Mouse (Mus musculus) adrenal gland, adult 8-10 months (tissue): Measurements from ENCODE around the gene Prdm13. TPM values are rescaled to one million over a fixed set of nuclear protein-coding genes. Genes with fewer than 3 reads are reported as not detected.

Experiments
- DNase-seq: peaks from one replicate; pipeline ENCODE4 v3.0.0; 2022
- total RNA-seq, 4 experiments: library from RNA; stranded (reverse); gene quantifications; 2 replicates each; pipeline ENCODE4 v1.2.4; 2022

Prdm13 gene
- total RNA-seq, result not detected

DNA sequence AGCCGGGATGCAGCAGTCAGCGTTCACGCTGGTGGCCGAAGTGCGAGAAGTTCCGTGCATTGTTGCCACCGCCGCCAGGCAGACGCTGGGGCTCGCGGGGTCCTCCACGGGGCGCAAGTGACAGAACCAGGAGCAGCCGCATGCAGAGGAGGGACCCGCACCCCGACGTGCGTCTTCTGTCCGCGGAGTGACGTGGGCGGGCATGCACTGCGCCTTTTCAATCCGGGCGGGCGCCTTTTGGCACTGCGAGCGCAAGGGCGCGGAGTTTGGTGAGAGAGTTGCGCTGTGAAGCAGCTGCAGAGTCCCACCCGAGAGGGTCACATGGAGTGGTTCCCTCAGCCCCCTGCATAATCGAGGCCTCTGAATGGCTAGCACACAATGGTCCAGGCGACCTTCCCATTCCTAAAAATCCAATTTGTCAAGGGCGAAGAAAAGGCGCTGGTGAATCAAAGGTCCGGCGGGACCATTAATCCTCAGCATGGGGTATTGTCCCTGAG is at the start of gene Prdm13:
TSS of gene Prdm13 (minus strand) at position 369 of the 497 bp plus-strand sequence.
- no peak for DNase-seq

DNA sequence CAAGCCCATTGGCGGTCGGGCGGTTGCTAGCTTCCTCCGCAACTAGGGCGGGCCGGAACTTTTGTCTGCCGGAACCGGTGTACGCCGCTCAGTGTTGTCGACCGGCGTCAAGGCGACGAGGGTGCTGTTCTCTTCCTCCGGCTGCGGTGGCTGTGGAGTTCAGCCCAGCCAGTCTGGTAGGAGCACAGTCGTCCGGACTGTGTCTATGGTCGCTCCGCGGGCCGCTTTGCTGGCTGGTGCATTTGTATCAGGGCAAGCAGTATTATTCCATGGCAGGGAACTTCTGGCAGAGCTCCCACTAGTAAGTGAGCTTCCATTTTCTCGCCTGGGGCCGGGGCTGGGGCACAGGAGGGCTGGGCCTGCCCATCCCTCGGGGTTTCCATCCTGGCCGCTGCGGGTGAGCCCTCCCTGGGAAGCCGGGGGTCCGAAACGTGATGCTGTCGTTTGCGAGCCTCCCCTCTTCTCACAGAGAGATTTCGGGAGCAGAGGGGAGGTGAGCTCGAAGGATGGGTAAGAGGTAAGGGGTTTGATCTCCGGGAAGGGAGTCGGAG is 41.9 kb upstream of the Prdm13 start, which contains the start of gene Ccnc:
TSS of gene Ccnc (plus strand) at position 87 of the 551 bp plus-strand sequence.
- peak; percentile 90 for DNase-seq

DNA sequence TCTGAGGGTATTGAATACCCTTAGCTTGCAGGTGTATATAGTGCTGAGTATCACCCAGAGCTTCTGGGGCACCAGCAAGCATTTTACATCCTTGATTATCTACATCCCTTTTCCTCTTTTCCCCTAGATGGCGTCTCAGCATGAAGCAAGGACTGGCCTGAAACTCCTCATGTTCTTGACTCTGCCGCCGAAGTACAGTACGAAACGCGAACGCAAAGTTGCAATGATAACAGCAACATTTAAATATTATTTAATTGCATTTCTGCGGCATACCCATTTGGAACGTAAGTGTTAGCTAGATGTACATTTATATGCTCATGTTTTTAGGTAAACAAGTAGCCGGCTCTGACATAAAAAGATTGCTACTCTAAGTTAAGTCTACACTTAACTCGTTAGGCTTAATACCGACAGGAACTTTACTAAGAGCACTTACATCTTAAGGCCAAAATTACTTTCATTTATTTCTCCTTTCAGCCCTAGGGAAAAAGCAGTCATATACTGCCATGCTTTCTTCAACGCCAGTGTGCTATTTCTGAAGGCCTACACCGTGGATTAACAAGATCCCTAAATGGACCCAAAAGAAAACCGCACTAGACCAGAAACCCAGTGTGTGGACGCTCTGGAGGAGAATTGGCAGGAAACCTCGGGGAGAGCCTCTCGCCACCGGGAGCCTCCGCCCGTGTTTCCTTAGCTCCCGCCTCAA is 41.3 kb upstream of the Prdm13 start:
- peak; percentile 18 for DNase-seq

DNA sequence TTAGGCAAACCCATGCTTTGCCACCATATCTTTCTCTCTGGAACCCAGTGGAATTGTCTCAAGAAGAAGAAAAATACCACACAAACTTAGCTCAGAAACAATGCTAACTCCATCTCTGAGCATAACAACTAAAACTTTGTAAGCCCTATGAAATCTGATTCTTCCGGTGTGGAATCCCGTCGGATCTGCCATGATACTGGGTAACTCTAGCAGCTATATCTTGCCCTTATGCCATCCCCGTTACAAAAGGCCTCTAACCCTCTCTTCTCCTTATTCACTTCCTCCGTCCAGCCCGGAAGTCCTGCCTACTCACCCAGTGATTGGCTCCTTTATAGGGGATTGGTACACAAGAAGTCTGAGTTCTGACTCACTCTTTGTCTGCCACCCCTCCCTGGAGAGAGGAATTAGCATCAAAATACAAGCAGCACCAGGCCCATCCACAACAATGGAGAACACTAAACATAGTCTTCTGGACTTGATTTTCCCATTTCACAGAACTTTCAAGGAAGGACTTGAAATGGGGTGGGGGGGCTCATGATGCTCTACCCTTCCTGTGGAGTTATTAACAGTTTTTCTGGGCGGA is 37.1 kb upstream of the Prdm13 start:
- DNase-seq, result no peak

DNA sequence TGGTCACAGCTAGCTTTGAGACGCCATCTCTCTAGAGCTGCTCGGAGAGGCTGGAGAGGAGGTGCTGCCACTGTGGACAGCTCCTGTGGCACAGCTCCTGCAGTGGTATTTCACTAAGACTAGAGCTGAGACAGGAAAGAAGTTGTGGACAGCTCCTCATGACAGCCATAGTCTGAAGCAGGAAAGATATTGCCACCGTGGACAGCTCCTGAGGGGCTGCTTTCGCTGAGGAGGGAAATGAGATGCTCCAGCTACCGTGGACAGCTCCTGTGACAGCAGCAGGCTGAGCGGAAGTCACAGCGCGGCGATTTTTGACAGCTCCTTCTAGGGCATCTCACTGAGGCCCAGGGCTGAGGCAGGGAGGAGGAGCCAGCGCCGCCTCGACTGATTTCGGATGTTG is 26.4 kb upstream of the Prdm13 start:
- DNase-seq, result peak; percentile 82

DNA sequence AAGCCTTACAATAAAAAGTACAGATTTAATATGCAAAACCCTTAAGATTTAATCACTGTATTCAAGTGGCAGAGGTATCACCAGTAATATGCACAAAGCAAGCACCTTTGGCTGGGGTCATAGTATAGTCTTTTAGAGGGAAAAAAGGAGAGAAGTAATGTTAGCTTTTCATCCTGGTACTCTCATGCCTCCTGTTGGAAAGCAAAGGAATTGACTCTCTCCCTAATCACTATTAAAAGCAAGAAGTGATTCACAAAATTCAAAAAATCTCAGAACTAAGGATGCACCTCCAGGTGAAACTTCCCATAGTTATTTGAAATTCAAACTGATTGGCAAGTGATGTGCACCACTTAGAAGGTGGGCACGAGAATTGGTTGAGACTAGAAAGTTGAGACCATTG is 19.3 kb upstream of the Prdm13 start:
- no peak for DNase-seq

DNA sequence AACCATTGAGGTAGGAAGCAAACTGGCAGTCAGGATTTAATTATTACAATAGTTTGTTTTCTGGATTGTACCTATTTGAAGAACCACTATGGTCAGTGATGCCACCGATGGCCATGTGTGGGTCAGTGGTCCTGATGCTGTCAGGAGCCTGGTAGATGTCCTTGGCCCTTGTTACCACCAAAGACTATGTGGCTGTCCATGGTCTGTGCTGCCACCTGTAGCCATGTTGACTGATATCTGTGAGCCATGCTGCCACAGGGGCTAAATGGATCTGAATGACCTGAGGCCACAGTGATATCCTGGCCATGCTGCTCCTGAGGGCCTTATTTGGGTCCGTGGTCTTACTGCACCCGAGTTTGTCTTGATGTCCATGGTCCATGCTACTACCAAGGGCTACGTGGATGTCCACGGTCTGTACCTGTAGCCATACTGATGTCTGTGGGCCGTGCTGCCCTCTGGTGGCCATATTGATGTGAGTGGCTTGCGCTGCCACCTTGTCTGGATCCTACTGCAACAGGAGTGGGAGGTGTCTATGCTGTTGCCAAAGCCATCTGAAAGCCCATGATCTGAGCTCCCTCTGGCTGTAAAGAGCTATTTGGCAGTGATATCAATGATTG is 10.0 kb upstream of the Prdm13 start:
- peak; percentile 20 for DNase-seq

DNA sequence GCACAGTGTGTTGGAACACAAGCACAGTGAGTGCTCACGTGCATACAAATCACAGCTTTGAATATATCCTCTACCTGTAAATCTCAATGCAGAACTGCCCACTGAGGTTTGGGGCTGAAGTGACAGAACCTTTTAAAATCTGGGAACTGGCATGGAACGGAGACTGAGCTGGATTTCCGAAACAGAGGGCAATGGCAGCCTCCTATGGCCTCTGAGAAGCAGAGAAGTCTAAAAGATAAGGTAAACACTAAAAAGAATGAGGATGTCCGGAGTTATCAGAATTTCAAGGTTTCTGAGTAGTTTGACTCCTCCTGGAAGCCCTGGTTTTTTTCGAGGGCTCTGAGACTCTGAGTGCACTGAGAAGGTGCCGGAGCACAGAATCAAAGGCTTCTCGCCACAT is 4.5 kb upstream of the Prdm13 start:
- no peak for DNase-seq

DNA sequence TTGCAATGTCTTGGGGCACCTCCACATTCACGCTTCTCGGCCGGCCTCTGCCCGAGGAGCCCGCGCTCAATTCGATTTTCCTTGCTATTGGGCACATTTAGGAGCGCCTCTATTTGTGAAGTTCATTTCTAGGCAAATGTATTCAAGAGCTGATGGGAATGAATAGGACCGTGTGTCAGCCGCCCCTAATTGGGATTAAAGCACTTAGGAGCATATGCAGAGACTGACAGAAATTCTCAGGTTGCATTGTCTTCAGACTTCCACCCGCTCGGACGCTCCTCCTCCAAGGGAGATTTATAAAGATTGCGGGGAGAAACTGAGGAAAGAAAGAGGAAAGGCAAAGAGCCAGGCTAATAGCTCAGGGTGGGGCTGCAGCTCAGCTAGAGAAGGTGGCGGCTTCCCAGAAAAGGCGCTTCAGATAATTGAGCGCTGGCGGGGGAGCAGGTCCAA is 3.8 kb upstream of the Prdm13 start:
- no peak for DNase-seq

DNA sequence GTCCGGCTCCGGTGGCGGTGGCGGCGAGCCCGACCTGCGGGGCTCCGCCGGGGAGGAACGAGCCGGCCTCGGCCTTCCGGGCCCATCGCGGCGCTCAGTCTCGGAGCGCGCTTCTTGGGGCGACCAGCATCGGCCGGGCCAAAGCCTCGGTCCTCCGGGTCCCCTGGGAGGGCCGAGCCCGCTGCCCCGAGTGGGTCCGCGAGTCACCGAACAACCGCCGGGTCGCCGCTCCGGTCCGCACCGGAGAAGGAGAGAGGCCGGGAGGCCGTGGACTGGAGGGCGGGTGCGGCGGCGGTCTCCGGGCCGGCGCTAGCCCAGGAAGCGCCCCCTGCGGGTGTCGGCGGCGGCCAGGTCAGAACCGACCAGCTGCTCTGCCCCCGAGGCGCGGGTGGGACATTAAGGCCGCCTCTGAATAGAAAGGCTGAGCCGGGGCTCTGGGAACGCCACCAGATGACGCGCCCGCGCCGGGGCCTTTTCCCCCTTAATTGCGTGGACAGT is 3.0 kb upstream of the Prdm13 start:
- DNase-seq, result no peak

DNA sequence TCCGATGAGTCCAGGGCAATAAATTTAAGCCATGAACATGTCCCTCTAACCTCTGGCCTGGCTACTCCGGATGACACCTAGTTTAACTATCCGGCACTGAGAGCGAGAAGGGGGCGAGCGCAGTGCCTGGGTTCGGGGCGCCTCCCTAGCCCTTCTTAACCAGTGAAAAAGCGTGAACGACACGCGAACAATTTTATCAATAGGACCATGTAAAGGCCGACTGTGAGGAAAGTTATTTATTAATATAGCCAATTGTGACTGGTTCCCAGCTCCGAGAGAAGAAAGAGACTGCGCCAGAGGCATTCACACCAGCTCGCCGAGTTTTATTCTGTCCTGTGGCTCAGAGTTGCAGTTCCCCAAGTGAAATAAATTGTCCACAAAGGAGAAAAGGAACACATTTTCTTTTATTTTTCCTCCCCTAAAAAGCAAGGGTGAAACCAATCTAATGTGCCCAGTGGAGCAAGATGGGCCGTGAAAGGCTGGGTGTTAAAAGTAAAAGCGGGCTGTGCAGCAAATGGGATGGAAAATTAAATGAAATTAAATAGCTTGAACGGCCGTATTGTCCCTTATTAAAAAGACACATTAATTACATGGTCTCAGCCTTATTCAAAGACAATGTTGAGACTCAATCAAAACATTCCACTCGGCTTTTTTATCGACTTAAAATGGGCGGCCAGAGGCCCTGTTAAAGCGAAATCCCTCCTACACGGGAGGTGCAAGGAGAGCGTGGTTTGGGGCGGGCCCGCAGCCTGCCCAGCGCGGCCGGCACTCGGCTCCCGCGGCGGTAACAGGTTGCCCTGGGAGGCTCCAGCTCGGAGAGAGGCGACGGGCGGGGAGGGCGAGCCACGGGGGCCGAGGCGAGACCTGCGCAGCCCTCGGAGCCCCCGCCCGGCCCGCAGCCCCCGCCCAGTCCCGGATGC is 2.3 kb upstream of the Prdm13 start:
- DNase-seq, result no peak

DNA sequence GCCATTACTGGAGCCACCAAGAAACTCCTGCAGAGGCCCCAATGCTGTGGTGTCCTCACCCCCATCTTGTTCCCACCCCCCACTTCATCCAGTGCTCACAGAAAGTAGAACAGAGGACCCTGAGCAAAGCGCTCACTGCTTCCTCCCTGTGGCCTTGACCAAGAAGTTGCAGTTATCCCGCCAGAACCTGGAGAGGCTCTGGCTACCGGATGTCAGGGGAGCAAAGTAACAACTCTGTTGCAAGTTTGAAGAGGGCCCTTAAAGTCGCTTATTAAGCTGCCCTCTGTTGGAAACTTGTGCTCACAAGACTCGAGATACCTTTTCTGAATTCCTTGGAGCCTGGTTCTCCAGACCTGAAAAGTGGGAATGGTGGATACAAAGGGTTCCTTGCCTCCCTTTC is 1.2 kb upstream of the Prdm13 start:
- DNase-seq, result no peak

DNA sequence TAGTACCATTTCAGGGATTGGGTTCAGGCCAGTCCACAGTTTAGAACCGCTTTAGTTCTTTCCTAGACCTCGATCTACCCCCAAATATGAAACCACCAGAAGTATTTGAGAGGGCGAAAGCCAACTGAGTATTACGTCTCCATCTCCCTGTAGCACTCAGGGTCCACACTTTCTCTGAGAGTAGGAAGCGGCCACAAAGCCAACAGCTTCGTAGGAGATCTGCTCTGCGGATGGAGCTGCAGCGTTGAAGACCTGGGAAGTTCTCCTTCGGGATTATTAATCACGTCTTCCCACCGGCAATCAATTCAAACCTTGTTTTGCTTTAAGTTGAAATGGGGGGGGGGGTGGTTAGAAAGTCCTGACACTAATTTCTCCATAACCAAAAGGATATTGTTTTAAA is 653 bp upstream of the Prdm13 start:
- DNase-seq, result no peak

DNA sequence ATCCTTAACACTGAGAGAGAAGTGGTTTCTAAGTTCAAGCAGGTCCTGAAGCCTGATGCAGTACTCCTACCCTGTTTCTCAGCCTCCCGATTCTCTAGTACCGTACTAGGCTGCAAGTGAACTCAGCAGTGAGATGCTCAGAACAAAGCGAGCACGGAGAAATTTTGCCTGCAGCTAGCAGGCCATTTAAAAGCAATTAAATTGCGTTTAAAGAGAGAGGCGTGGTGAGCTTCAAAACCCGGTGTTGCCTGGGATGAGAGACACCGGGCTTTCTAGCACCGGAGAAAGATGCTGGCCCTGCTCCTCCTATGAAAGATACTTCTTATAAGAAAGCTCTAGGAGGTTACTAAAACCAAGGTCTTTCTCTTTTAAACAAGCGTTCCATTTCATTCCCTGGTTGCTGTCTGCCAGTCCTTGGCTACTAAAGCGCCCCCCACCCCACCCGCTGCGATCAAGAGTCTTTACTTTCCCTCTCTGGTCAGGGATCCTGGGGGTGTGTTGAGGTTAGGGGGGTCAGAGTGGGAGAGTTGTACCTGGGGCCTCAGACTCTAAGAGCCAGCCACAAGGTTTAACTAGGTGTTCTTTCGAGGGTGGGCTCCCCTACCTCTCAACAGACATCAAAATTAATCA is 1.3 kb downstream of the Prdm13 start:
- DNase-seq, result no peak

DNA sequence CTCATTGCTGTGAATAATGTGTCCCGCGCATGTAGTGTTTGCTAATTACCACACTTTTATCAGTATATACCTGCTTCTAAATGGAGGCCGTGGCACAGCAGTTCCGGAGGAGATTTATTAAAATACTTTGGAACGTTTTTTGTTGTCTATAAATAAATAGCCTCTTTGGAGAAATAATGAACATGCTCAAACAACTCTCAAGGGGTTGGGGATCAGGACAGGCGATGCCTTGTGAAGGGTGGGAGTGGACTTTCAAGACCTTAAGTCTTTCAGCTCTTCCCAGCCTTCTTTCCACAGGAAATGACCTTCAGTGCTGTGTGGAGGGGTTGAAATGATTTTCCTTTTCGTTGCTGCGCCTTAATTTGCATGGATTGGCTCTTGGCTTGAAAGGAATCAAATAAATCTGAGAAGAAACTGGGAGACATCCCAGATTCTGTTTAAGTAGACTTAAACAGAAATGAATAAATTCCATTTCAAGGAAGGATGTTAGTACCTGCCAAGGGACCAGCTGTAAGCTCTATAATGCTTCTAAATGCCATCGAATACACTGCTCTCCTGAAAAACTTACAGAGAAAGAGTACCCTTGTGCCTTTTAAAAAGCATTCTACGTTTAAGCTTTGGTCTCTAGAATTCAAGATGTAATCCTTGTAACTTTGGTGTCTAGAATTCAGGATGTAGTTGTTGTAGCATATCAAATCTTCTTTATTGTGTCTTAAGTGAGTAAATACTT is 3.2 kb downstream of the Prdm13 start:
- DNase-seq, result no peak

DNA sequence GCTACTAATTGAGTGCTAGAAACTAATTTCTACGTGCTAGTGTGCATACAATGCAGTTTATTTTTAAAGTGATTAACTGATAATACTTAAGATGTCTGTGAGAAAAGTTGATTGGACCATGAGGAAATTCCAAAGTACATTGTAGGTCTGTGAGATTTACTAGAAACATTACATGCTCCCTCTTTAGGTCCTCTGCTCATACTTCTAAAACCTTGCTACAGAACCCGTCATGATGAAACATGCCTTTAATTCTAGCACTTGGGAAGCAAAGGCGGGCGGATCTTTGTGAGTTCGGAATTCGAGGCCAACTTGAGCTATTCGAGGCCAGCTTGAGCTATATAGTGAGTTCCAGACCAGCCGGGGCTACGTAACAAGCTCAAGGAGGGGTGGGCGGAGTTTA is 4.8 kb downstream of the Prdm13 start:
- no peak for DNase-seq

DNA sequence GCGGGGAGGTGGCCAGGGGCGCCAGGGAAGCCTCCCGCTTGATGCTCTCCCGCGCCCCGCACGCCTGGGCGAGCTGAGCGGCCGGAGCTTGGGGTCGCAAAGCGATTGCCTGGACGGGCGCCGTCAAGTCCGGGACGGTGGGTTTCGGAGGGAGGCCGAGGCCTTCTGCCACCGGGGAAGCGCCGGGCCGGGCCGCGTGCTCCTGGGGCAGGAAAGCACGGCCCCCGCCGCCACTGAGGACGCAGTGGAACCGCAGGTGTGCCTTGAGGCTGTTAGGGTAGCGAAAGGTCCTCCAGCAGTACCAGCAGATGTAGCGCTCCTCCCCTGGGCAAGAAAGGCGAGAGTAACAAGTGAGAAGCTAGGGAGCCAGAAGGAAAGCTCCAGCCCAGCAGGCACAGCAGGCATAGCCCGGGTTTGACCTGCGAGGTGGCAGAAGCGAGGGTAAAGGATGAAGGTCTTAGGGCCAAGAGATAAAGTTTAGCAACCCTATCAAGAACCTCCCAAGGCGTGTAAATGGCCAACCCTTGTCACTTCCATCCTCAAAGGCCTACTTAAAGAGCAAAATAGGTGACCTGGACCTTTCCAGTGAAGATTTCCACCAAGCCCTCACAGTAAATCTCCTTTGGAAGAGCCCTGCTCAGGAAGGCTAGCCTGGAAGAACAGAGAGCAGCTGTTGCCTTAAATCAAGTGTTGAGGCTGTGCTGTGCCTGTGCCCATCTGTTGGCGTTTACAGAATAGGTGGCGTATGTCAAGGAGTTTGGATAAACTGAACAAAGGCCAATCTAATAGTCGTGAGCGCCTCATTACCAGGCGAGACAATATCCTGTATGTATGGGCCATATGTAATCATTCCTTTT is 5.9 kb downstream of the Prdm13 start:
- no peak for DNase-seq

DNA sequence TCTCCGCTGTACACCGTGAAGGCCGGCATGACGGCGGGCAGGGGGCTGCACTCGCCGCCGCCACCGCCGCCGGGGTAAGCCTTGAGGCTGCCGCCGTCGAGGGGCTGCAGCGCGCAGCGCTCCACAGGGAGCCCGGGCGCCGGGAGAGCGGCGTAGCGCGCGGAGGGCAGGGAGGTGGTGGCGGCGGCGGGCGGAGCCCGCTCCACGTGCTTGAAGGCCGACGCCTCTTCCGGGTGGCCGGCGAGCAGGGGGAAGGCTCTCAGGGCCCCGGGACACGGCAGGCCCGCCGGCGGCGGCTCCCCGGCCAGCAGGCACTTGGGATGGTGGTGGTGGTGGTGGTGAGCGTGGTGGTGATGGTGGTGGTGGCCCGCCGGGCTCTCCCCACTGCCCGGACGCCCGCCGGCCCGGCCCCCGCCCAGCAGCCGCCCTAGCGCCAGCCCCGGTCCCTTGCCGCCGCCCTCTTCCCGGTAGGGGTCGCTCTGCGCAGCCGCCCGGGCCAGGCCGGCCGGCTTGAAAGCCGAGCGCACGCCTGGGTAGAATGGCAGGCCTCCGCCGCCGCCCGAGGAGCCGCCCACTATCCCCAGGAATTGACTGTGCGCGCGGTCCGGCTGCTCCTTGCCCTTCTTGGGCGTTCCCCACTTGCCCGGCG is 6.7 kb downstream of the Prdm13 start:
- DNase-seq, result no peak
